Mouse (Mus musculus) heart, adult 2 months (tissue): ENCODE measurements at regions not wholly inside any gene's neighbourhood (a gene's known extent, or its start where the extent isn't known, plus 50 kb on each side); places are given as distances from the start of the nearest gene placed in this dataset.

Experiments
- CTCF ChIP-seq: fragments of 200-600 bp; IDR thresholded peaks from 2 replicates; pipeline ENCODE4 v1.8.1; 2022; ENCODE audit warnings: antibody characterized with exemption, mild to moderate bottlenecking, moderate library complexity
- EP300 ChIP-seq: fragments of 200-500 bp; IDR thresholded peaks from 2 replicates; pipeline ENCODE4 v1.6.1; 2011; ENCODE audit warnings: low read depth, low read length, control low read depth; ENCODE audit not compliant: insufficient read depth
- POLR2A ChIP-seq: fragments of 200-500 bp; IDR thresholded peaks from 2 replicates; pipeline ENCODE4 v1.6.1; 2011; ENCODE audit warnings: mild to moderate bottlenecking, low read depth, low read length, control low read depth; ENCODE audit not compliant: insufficient read depth

GRCm38 (mm10) chr16:73728297-73728696 is 683.3 kb downstream of the Robo2 start:
- TF ChIP-seq CTCF = no peak
- no peak for TF ChIP-seq POLR2A
- no peak for TF ChIP-seq EP300
